Mouse (Mus musculus): ENCODE measurements around the gene Pigu.

Gene Pigu

DNA sequence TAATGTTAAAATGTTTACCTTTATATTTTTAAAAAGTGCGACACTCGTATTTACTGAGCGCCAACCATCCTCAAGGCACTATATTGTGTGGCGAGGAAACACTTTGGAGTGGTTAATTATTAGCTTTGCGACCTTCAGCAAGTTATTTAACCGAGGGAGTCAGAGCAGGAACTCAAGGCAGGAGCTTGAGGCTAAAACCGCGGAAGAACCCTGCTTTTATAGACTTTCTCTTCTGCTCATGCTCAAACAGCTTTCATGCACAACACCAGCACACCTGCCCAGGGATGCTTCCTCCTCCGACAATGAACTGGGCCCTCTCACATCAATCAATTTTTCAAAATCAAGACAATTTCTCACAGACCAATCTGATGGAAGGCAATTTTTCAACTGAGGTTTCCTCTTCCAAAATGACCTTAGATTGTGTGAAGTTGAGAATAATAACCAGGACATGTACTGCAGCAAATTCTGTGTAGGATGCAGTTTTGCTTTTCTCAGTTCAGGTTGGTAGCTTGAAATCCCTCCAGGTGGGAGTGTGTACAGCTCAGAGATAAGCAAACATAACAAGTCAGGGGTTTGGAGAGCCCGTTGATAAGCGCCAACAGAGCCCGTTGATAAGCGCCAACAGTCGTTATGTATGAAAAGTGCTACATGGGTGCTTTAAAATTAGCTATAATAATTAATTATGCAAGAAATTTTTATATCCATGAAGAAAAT lies 613 bp upstream of the Pigu start:
- no peak for DNase-seq

DNA sequence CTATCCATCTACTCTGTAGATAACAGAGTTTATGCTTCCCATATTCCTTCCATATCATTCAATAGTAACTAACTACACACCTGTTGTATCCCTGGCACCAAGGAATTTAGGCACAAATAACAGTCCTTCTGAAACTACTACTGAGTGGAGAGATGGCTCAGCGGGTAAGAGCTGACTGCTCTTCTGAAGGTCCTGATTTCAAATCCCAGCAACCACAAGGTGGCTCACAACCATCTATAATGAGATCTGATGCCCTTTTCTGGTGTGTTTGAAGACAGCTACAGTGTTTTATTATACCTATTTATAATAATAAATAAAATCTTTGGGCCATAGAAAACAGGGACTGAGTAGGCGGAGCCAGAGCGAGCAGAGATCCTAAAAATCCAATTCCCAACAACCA lies 2.8 kb downstream of the Pigu start:
- DNase-seq, result no peak

DNA sequence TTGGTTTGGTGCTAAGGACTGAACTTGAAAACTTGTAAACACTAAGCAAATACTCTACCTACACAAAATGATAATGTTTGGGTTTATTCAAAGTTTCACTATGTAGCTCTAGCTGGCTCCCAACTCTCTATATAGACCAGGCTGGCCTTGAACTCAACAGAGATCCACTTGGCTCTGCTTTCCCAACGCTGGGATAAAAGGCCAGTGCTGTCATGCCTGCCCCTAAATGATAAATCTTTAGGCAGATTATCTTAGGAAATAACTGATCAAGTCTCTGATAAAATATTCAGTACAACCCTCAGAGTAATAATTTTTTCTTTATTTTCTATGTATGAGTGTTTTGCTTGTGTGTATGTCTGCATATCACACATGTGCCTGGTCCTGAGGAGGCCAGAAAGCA lies 10.6 kb downstream of the Pigu start:
- no peak for DNase-seq

GRCm38 (mm10) chr2:155340166-155340565 lies 17.1 kb downstream of the Pigu start:
- DNase-seq, result no peak

DNA sequence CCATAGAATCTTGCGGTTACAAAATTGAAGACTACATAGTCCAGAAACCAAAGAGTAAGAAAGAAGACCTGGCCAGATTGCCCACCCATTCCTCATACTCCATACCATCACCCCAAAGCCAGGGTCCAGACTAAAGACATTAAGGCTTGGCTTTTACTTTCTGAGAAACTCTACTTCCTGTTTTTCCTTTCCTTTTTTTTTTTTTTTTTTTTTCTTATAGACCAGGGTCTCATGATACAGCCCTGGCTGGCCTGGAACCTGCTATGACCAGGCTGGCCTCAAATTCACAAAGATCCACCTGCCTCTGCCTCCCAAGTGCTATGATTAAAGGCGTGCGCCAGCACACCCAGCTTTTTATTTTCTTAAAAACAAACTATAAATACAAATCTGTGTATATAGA lies 21.0 kb downstream of the Pigu start:
- no peak for DNase-seq

DNA sequence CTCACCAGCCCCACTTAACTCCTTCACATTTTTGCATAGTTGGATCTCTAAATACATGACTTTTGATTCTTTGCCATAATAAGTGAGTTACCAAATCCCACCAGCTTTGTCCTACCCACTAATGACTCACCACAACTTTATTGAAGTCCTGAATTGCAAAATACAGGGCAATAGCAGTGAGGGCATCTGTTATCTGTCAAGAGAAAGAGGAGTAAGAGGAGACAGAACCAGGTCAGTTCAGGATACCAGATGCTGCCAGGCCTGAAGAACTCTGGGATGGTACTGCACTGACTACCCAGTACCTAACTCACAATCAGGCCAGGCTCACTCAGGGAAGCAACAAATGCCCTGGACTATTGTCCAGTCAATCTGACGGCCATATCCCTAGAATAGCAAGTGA lies 22.0 kb downstream of the Pigu start:
- no peak for DNase-seq

GRCm38 (mm10) chr2:155333421-155333820 lies 23.8 kb downstream of the Pigu start:
- no peak for DNase-seq

DNA sequence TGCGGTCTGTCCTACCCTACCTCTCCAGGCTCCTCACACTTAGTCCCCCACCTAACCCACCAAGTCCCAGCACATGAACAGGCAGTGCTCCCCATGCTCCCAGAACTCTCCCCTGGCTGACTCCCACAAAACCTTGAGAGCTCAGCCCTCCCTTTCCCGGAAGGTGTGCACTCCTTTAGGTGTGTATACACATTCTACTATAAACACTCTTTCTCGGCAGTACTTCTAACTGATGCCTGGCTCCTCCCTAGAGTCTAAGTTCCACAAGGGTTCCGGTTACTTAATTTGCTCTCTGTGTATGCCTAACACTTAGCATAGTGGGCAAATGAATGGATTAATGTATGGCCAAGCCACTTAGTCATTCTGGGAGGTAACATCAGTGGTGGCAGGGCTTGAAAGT lies 25.9 kb downstream of the Pigu start:
- peak in 1 of 2 experiments; percentile 27 for DNase-seq

DNA sequence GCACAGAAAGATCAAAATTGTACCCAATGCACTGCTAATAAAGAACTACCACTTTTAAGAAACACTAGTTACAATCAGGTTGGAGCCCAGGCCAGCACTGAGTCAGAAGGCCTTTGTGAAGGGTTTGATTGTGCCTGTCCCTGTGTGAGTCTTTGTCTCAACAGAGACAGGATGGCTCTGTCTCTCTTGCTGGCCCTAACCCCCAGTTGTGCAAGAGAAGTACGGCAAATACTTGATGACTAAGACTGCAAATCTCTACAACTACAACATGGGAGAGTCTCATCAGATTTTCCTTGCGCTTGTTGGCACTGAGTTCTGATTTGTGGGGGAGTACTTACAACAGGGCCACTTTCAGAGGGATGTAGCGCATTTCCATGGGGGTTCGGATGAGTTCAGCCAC lies 26.4 kb downstream of the Pigu start:
- no peak for DNase-seq

DNA sequence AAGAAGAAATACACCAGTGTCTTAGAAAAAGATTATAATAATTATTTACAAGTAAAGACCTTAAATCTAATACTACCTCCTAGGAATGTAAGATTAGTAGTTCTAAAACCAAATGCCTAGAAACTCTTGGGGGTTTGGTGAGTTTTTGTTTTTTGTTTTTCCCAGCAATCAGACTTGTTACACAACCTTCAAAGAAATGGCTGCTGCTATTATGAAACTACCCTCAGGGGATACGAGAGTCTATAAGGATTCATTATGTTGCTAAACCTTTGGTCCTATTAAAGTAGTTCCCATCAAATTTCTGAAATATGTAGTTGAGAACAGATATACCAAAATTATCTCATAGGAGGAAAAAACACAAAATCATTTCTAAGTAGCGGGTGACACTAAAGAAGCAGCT lies 27.5 kb downstream of the Pigu start:
- no peak for DNase-seq

- no peak for DNase-seq
Observed at GRCm38 (mm10) chr2:155328906-155329305, 28.3 kb downstream of the Pigu start.

DNA sequence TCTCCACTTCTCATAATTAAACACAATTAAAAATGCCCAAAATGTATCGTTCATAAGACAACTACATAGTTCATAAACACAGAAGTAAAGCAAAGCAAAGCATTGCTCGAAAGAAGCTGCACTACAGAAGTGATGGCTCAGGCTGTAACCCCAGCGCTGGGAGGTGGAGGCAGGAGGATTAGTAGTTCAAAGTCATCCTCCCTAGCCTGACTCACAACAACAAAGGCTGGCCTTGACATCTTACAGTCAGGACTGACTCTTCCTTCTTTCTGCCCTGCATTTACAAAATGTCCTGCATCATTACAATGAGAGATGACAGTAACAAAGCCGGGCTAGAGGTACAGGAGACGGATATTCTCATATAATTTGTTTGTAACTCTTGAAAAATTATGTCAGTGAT lies 29.3 kb downstream of the Pigu start:
- DNase-seq, result no peak

- no peak for DNase-seq
Observed at GRCm38 (mm10) chr2:155326001-155326400, 31.2 kb downstream of the Pigu start.

GRCm38 (mm10) chr2:155320596-155320995 lies 36.6 kb downstream of the Pigu start:
- peak in 1 of 2 experiments; percentile 29 for DNase-seq

GRCm38 (mm10) chr2:155318618-155319017 lies 38.6 kb downstream of the Pigu start:
- DNase-seq, result no peak

GRCm38 (mm10) chr2:155313671-155314070 lies 43.6 kb downstream of the Pigu start:
- DNase-seq, result no peak

DNA sequence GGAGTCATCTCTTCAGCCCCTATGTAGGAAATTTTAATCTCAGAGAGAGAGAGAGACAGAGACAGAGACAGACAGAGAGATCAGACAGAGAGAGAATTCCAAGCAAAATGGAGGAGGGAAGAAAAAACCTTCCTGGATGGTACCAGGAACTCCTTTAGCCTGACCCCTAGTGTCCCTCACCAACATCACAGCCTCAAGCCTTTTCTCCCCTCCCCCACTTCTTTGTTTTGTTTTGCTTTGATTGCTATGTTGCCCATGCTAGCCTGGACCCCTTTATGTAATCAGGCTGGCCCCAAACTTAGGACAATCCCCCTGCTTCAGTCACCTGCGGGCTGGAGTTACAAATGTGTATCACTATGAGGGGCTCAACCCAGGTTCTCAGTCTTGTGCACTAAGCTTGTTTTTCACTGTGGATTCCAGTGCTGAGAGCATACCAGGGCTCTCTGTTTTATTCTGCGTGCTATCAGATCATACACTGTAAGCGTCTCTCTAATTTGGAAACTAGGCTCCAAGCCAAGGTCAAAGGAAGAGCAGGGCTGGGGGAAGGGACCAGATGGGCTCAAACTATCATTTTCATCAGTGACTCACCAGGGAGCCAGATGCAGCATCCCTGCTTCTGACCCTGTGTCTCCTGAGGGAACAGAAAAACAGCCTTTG lies 48.2 kb downstream of the Pigu start:
- peak; percentile 30 to 52 for DNase-seq

DNA sequence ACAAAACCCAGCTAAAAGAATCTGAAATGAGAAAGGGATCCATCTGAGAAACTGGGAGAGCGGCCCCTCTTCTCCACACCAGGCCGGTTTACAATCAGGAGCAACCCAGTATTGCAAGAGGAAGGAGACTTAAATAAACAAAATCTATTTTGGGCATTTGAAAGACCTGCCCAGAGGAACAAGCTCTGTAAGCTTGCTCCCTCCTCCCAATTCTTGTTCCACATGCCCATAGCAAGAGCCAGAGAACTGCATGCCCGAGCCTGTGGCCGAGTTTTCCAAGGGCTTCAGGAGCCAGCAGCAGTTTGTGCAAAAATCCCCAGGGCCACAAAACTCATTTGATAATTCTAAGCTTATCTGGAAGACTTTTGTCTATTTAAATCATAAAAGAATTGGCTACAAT lies 57.7 kb downstream of the Pigu start:
- peak; percentile 40 to 44 for DNase-seq

DNA sequence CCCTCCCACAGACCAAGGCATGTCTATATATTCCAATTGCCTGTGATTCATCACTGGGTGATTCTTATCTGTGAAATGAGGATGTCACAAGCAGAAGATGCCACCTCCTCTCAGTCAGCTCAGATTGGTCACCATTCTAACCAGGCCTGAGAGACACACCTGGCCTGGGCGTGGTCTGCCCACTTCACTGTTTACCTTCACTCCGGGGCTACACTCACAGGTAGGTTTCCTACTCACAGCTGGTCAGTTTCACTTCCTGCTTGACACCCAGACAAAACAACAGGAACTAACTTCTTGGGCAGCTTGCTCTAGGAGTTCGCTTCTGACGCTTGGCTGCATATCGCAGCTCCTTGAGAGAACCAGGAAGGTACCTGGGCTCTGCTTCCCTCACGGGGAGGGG lies 61.8 kb downstream of the Pigu start:
- DNase-seq, result no peak

DNA sequence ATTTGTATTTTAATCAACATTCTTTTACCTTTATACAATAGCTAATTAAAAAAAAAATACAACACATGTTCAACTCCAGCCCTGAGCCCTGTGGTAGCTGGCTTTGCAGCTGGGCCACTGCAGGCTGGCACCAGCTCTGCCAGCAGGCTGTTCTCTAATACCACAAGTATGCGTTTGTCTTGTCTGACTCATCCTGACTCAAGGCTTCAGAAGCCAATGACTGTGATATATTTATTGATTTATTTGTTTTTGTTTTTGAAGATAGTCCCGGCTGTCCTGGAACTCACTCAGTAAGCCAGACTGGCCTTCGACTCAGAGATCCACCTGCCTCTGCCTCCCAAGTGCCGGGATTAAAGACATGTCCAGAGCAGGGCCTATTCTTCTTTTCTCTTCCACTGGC lies 63.3 kb downstream of the Pigu start:
- DNase-seq, result no peak

GRCm38 (mm10) chr2:155293382-155293781 lies 63.8 kb downstream of the Pigu start:
- DNase-seq, result no peak

GRCm38 (mm10) chr2:155290066-155290465 lies 67.2 kb downstream of the Pigu start:
- no peak for DNase-seq

DNA sequence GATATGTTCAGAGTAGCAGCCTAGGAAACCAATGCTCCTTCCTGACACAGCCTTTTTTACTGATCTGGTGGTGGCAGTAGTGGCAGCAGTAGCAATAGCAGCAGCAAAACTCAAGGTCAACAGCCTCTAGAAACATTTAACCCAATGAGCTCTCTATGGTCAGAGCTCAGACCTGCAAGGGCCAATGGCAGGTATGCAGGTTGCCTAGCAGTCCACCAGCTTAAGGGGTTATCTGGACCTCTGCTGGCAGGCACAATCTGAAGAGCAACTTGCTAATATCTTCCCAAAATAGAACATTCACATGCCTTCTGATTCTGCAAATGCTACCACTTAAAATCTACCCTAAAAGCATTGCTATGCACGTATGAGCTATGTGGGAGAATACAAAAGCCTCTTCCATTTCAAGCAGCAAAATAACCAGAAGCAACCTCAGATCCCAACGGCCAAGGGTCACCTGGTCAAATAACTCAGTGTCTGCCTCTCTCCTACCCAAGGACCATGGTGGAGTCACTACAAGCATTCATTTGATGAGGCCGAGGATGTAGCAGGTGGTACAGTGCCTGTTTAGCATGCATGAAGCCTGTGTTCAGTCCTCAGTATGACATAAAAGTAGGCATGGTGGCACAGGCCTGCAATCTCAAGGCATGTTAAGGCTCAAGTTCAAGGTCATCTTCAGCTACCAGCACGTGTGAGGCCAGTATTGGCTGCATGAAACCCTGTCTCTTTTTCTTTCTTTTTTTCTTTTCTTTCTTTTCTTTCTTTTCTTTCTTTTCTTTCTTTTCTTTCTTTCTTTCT lies 69.6 kb downstream of the Pigu start:
- DNase-seq, result no peak

DNA sequence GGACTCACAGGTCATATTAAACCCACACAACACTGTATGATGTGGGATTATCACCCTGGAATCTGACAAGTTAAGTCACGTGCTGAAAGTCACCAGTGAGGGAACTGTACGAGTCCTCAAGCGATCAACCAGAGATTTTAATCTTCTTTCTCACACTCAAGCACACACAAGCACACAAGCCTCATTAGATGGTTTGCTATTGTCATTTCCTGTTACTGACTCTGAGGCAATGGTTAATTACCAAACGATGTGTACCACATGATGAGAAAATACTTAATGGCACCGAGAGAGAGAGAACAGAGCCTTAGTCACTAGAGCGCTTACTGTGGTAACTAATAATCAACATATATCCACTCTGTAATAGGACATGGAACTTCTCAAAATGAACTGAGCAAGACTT lies 71.5 kb downstream of the Pigu start:
- no peak for DNase-seq
